Mouse (Mus musculus) urinary bladder, postnatal 36 days (tissue): ENCODE measurements around the gene Ptgir.

Source experiments
- DNase-seq, 2 experiments: peaks; one replicate each; pipeline ENCODE4 v3.0.0; 2022; ENCODE audit warnings: low spot score in 2 of 2, mixed read lengths in 1 of 2

The Ptgir gene

GRCm38 (mm10) chr7:16916342-16917265, 10.3 kb downstream of the Ptgir start:
- no peak for DNase-seq

GRCm38 (mm10) chr7:16917447-16917846, 11.2 kb downstream of the Ptgir start:
- DNase-seq = no peak

DNA sequence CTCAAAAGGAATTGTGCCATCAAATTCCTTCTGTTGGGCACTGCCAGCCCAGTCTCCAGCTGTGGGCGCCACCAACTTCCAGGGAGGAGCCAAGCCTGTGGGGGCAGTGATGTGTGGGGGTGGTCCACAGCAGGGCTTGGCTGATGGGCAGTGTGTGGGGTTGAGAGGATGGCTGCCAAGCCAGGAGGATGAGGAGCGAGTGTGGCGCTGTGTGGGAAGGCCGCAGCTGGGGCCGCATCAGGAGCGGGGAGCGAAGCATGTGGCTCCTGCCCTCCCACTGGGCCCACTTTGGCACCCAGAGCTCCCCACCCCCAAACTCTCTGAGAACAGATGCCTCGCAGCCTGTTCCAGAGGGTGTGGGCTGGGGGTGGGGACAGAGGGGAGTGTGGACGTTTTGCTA, 11.7 kb downstream of the Ptgir start:
- DNase-seq = no peak

DNA sequence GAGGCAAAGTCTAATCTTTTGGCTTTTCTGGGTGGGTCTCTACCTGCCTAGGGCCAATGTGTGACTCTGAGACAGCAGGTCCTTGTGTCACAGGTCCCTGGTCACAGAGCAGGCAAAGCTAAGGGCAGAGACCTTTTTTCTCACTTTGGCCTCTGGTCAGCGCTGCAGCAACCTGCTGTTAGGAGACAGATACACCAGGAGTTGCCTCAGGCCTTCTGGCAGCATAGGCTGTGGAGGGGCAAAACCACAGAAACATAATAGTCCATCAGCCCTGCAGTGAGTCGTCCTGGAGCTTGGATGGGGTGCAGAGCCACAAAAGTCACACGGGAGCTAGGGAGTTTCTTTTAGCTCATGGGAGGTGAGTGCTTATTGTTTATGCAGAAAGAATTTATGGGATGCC, 12.4 kb downstream of the Ptgir start:
- no peak for DNase-seq

GRCm38 (mm10) chr7:16919395-16920149, 13.3 kb downstream of the Ptgir start:
- DNase-seq = no peak

DNA sequence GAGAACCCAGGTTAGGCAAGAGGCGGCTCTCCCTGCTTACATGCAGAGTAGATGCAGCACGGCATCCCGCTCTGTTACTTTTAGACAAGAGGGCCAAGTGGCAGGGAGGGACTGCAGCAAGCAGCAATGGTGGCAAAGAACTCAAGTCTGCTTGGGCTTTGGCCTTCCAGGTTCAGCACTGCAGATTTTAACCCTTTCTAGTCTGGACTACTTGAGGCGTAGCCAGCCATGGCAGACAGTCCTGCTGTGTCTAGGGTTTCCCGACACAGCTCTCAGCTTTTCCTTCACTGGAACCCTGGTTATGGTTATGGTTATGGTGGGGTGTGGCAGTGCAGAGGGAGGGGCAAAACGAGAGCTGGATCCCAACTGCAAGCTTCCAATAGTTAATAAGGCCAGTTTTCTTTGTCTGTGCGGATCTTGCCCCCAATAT, 13.9 kb downstream of the Ptgir start:
- no peak for DNase-seq

- no peak for DNase-seq
These were observed 14.8 kb downstream of the Ptgir start for GRCm38 (mm10) chr7:16920818-16921791.

DNA sequence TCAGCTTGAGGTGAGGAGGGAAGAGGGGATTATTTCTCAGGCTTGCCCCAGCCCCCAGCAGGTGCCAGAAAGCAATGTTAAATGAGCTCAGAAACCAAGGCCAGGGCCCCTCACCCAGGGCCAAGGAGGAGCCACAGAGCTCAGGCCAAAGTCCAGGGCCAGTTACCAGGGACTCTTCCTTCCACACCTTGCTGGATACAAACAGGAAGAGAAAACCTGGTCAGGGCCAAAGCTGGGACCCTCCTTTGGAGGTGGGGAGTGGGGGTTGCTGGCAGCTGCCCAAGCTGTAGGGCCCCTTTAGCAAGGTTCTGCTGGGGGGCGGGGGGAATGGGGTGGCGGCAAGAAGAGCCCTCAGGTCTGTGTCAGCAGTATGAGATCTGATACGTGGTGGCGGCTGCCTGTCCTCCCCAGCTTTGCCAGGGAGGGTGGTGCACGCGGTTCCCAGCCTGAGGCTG, 15.6 kb downstream of the Ptgir start:
- DNase-seq = no peak

DNA sequence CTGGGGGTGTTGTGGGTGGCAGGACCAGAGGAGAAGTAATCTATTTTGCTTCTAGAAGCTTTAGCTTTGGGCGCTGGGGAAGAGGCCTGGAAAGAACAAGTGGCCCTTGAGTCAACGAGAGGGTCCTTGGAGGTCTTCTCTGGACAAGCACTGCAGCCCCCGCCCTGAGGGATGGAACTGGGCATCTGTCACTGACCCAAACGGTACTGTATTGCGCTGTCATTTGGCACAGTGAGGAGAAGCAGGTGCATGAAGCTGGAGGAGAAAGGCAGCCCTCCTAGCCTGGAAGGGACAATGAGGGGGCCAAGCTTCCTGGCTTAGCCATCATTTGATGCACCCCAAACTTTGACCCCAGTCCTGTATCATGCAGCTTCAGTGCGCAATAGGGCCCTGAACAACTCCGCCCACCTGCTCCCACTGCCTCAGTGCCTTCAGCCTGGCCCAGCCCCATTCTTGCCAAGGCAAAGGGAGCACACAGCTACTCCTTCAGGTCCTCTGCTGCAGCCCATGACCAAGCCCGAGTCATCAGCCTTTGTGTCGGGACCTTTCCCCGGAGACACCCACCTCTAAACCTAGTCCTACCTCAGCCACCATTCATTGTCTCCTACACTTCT, 16.2 kb downstream of the Ptgir start:
- DNase-seq = no peak

GRCm38 (mm10) chr7:16923283-16924036, 17.2 kb downstream of the Ptgir start:
- DNase-seq = no peak

DNA sequence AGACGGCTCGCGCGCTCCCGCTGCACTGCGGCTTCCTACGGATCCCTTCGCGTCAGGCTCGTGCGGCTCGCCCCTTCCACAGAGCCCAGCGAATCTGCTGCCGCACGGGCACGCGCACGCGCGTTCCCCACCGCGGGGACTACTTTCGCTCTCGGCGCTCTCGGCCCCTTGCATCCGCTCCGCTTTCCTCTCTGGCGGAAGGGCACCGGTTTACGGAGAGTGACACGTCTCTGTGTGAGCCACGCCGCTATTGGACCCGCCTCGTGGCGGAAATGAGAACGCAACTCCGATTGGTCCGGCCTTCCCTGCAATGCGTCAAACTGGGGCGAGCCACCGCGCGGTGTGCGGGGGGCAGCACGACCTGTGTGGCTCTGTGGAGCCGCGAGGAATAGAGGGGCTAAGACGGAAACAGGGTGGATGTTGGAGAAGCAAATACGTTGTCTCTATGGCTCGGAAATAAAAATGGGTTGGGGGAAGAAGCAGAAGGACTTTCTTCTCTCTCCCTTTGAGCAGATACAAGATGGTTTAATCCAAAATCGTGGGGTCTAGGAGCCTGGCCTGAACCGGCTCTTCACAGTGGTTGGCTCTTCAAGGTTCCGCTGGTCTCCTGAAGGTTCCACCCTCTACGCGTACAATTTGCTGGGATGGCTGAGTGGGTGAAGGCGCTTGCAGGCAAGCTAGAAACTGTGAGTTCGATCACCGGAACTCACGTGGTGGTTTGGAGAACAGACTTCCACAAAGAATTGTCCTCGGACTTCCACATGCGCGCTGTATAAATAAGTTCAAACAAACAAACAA, 17.9 kb downstream of the Ptgir start, which contains the start of gene Calm3:
Gene Calm3 (minus strand): TSS at position 78 of the 798 bp plus-strand sequence.
- DNase-seq = peak; percentile 99

- no peak for DNase-seq
These were observed 22.1 kb downstream of the Ptgir start for GRCm38 (mm10) chr7:16928341-16928740.

DNA sequence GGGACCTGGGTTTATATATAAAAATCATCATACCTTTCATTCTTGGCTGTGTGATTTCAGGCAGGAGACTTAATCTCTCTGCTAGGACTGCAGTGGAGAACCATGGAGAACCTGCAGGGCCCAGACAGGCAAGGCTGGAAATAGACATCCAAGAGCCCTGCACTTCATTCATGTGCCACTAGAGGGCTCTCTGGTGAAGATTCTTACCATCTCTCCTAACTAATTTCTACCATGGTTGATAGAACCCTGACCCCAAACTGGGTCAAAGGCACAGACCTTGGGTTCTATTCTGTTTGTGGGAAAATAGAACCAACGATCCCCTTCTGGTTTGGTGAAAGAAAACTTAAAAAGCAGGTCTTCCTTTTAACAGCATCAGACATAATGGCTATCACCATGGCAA, 24.6 kb downstream of the Ptgir start:
- peak in 1 of 2 experiments; percentile 57 for DNase-seq

- DNase-seq = peak; percentile 75 to 77
These were observed 25.8 kb downstream of the Ptgir start for GRCm38 (mm10) chr7:16931968-16932627.

GRCm38 (mm10) chr7:16932704-16933577, 26.7 kb downstream of the Ptgir start:
- no peak for DNase-seq

DNA sequence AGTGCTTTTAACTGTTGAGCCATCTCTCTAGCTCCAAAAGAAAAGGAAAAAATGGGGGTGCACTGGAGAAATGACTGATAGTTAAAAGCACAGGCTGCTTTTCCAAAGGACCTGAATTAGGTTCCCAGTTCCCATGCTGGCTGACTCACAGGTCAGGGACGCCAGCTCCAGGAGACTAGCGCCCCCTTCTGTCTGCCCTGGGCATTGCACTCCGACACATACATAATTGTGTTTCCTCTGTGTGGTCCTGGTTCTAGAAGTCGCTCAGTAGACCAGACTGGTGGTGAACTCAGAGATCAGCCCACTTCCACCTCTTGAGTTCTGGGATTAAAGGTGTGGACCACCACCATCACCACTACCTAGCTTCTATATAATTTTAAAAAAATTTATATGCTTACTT, 31.0 kb downstream of the Ptgir start:
- DNase-seq = no peak

DNA sequence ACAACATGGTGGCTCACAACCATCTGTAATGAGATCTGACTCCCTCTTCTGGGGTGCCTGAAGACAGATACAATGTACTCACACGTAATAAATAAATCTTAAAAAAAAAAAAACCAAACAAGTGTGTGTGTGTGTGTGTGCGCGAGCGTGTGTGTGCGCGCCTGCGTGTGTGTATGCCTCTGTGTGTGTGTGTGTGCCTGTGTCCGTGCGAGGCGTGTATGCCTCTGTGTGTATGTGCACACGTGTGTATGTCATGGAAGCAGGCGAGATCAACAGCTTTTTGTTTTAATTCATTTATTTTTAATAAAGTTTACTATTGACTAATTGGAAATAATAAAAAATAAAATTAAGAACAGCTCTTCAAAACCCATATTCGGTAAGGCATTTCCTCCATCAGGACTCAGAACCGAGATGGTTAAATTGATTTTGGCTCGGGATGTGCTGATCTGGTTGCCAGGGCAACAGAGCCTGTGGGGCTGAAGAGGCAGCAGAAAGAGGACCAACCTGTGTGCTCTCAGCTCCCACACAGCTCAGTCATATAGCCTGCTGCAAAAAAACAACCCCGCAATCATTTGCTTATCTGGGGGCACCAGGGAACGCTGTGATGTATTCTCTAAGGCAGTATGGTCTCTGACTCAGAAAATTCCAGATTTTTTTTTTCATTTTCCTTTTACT, 32.0 kb downstream of the Ptgir start:
- no peak for DNase-seq
